Mouse (Mus musculus) spleen, embryonic (tissue): ENCODE results near the gene Abhd16b.

Experiments used
- CTCF ChIA-PET: fragments of 350-600 bp; sonication (Branson Sonifier 250); formaldehyde crosslinking; loops from one replicate; lab custom pipeline; 2022; lab: Charles Lee

The Abhd16b gene

DNA sequence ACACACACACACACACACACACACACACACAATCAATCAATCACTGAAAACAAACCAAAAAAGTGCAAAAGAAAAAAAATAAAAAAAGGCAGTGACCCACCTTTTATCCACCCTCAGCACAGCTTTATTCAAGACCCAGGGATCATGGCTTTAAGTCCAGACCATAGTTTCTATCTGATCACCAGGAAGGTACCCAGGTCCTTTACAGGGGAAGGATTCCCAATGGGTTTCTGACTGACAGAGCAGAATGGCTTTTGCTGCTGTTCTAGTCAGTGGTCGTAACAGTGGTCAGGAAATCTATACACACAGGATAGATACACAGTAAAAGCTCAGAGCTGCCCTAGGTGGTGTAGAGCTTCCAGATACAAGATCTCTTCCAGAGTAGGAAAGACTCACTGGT lies 7.3 kb upstream of the Abhd16b start:
- CTCF ChIA-PET, result no interaction called here

GRCm38 (mm10) chr2:181487338-181488277 lies 5.4 kb upstream of the Abhd16b start:
- CTCF ChIA-PET, result no interaction called here

DNA sequence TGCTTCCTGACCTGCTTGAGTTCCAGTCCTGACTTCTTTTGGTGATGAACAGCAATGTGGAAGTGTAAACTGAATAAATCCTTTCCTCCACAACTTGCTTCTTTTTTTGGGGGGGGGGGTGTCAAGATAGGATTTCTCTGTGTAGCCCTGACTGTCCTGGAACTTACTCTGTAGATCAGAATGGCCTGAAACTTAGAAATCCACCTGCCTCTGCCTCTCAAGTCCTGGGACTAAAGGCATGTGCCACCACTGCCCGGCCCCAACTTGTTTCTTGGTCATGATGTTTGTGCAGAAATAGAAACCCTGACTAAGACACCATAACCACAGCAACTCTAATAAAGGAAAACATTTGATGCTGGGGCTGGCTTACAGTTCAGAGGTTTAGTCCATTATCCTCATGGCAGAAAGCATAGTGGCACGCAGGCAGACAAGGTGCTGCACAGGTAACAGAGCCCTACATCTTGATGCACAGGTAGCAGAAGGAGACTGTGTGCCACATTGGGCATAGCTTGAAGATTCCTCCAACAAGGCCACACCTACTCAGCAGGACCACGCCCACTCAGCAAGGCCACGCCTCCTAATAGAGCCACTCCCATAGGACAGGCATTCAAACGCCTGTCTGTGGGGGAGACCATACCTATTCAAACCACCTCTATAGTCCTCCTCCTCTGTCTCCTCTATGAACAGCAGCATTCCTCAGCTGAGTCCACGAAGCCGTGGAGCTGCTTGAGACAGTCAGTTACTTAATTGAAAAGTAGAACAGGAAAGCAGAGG lies 1.4 kb upstream of the Abhd16b start:
- CTCF ChIA-PET, result no interaction called here

DNA sequence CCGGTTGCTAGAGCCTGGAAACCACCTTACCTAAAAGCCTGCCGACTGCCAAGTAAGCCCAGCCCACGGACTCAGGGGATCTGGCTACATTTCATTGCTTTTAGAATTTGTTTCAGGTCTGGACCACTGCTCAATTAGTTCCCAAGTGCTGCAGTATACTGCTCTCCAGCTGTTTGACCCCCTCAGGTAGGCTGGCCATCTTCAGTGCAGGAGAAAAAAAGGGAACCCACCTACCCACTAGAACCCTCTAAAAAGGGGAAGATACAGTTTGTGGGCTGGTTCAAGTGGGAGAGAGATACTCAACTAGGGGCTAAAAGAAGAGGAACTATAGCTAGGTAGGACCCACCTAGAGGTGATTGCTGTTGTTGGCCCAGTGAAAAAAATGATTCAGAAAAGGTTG lies 800 bp upstream of the Abhd16b start:
- CTCF ChIA-PET, result no interaction called here

GRCm38 (mm10) chr2:181494266-181494945 lies 1.4 kb downstream of the Abhd16b start:
- CTCF ChIA-PET, result interaction anchor here (0.5 to 1.3 kb wide), 3 partner anchors 10 to 28 kb away, joined by 3 to 5 read pairs (median 3); no protein-coding TSS in a partner anchor

- CTCF ChIA-PET, result interaction anchor here (0.9 kb wide), 1 partner anchor 15 kb away, joined by 3 read pairs; no protein-coding TSS in a partner anchor
Observed at GRCm38 (mm10) chr2:181495845-181496244, 2.8 kb downstream of the Abhd16b start.

- CTCF ChIA-PET, result interaction anchor here (0.9 kb wide), 1 partner anchor 15 kb away, joined by 3 read pairs; no protein-coding TSS in a partner anchor
Observed at GRCm38 (mm10) chr2:181496281-181496680, 3.3 kb downstream of the Abhd16b start.

GRCm38 (mm10) chr2:181496831-181497547 lies 4.0 kb downstream of the Abhd16b start, which contains the start of gene Tpd52l2:
Tpd52l2 (plus strand) TSS chr2:181497142.
- CTCF ChIA-PET, result interaction anchor here (0.9 kb wide), 1 partner anchor 14 kb away, joined by 3 read pairs; no protein-coding TSS in a partner anchor

DNA sequence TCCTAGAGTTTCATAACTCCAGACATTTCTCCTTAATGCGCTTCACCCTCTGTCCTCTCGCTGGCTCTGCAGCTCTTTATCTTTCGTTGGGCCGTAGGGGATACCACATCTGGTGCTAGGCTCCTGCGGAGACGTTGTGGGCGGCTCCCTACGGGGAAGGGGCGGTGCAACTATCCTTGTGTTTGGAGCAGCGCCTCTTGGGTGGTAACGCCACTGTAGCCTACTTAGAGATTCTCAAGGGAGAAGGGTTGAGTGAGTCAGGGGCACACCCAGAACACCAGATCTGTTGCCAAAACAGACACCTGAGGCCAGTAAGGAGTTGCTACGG lies 4.5 kb downstream of the Abhd16b start:
- CTCF ChIA-PET, result no interaction called here

- CTCF ChIA-PET, result interaction anchor here (0.6 kb wide), 1 partner anchor 284 kb away, joined by 3 read pairs; no protein-coding TSS in a partner anchor
Observed at GRCm38 (mm10) chr2:181498644-181499043, 5.6 kb downstream of the Abhd16b start.

- CTCF ChIA-PET, result interaction anchor here (1.1 kb wide), 1 partner anchor 11 kb away, joined by 6 read pairs; no protein-coding TSS in a partner anchor
Observed at GRCm38 (mm10) chr2:181509191-181509590, 16.2 kb downstream of the Abhd16b start.

- CTCF ChIA-PET, result interaction anchor here (0.6 to 1.3 kb wide), 3 partner anchors 15 to 82 kb away, joined by 3 read pairs; no protein-coding TSS in a partner anchor
Observed at GRCm38 (mm10) chr2:181511231-181511630, 18.2 kb downstream of the Abhd16b start.

DNA sequence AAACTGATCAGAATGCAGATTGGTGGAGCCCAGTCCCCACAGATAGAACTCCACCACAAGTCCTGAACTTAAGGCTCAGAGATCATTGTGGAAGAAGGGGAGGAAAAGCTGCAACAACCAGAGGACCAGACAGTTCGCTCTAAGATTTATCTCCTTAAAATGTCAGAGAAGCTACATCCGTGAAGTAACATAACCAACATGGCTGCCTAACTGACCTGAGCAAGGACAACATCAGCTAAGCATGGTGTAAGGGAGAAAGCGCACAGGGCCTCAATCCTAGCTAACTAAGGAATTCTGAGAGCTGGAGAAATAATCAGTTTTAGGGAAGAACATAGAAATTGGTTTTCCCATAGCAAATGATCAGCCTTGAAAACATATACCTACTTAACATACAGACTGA lies 26.2 kb downstream of the Abhd16b start:
- CTCF ChIA-PET, result interaction anchor here (0.7 to 0.8 kb wide), 2 partner anchors 10 to 20 kb away, joined by 3 to 6 read pairs; no protein-coding TSS in a partner anchor

- CTCF ChIA-PET, result interaction anchor here (0.8 kb wide), 1 partner anchor 11 kb away, joined by 6 read pairs; no protein-coding TSS in a partner anchor
Observed at GRCm38 (mm10) chr2:181520118-181520935, 27.3 kb downstream of the Abhd16b start, which contains the start of gene Dnajc5. Dnajc5 (plus strand) TSS chr2:181520485.

- CTCF ChIA-PET, result no interaction called here
Observed at GRCm38 (mm10) chr2:181520936-181521227, 27.9 kb downstream of the Abhd16b start.

- CTCF ChIA-PET, result no interaction called here
Observed at GRCm38 (mm10) chr2:181521491-181521890, 28.5 kb downstream of the Abhd16b start.

- CTCF ChIA-PET, result interaction anchor here (0.6 to 1.2 kb wide), 3 partner anchors 10 to 93 kb away, joined by 3 to 4 read pairs (median 3); no protein-coding TSS in a partner anchor
Observed at GRCm38 (mm10) chr2:181522811-181523210, 29.8 kb downstream of the Abhd16b start.

DNA sequence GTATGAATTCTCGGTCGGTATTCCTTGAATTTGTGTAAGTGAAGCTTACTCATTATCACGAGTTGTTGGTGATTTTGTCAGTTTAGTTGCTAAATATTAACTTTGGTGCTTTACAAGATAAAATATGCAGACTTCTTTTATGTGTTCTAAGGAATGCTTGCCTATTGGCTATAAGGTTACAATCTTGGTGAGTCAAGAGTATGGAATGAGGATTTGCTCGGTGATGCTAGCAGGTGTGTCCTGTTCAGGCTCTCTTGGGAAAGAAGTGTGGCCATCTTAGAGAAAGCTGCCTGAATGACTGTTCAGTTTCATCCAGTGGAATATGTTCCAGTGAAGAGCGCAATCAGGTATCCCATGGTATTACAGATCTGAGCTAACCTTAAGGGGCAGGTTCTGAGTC lies 32.5 kb downstream of the Abhd16b start:
- CTCF ChIA-PET, result no interaction called here

- CTCF ChIA-PET, result no interaction called here
Observed at GRCm38 (mm10) chr2:181529076-181529475, 36.1 kb downstream of the Abhd16b start.
